Mouse (Mus musculus) 3T3-L1 (cell line): ENCODE measurements around the gene Ace3.

Experiments used
- DNase-seq: peaks from one replicate; pipeline ENCODE4 v3.0.0-alpha.2; 2015; ENCODE audit warnings: low read depth, low spot score

Ace3 gene

GRCm38 (mm10) chr11:106037418-106037751, 42.9 kb downstream of the Ace3 start:
- DNase-seq, result peak; percentile 82

GRCm38 (mm10) chr11:106044349-106044748, 49.9 kb downstream of the Ace3 start:
- DNase-seq, result no peak

GRCm38 (mm10) chr11:106045256-106045655, 50.8 kb downstream of the Ace3 start:
- DNase-seq, result no peak

GRCm38 (mm10) chr11:106045780-106046179, 51.3 kb downstream of the Ace3 start:
- DNase-seq, result no peak

GRCm38 (mm10) chr11:106046584-106046983, 52.1 kb downstream of the Ace3 start:
- DNase-seq, result no peak

GRCm38 (mm10) chr11:106053921-106054320, 59.4 kb downstream of the Ace3 start:
- no peak for DNase-seq

GRCm38 (mm10) chr11:106054600-106054999, 60.1 kb downstream of the Ace3 start:
- no peak for DNase-seq
